Mouse (Mus musculus) cerebellum, adult 18-20 months (tissue): Measurements from ENCODE around the gene Spesp1.

Source experiments
- DNase-seq, 2 experiments: peaks; one replicate each; pipeline ENCODE4 v3.0.0; 2021

Gene Spesp1

GRCm38 (mm10) chr9:62281991-62282390 is at the start of gene Spesp1:
Gene Spesp1, minus strand, starts transcription at chr9:62282208.
- DNase-seq: no peak

DNA sequence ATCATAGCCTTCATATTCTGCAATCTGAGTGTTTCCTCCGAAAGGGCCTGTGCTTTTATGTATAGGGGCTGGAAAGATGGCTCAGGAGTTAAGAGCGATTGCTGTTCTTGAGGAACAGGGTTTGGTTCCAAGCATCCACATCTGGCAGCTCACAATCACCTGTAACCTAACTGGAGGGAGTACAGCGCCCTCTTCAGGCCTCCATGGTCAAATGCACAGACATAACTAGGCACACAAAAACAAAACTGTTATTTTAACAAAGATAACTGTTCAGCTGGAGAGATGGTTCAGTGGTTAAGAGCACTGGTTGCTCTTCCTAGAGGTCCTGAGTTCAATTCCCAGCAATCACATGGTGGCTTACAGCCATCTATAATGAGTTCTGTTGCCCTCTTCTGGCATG is 44.0 kb upstream of the Spesp1 start:
- DNase-seq: no peak

GRCm38 (mm10) chr9:62323816-62324215 is 41.8 kb upstream of the Spesp1 start:
- no peak for DNase-seq

DNA sequence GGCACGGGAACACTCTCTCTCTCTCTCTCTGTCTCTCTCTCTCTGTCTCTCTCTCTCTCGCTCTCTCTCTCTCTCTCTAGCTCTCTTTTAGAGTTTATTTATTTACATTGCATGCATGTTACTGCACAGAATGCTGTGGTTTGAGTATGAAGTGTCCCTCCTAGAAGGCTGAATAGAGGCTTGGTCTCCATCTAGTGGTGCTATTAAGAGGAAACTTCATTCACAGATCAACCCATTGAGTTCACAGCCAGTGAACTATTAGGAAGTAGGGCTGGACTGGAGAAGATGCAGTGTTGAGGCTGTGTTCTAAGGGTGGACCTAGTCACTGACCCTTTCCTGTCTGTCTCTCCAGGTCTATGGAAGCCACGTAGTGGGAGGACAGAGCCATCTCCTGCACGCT is 36.7 kb upstream of the Spesp1 start:
- DNase-seq: no peak

- no peak for DNase-seq
Observed at GRCm38 (mm10) chr9:62315556-62315955, 33.5 kb upstream of the Spesp1 start.

DNA sequence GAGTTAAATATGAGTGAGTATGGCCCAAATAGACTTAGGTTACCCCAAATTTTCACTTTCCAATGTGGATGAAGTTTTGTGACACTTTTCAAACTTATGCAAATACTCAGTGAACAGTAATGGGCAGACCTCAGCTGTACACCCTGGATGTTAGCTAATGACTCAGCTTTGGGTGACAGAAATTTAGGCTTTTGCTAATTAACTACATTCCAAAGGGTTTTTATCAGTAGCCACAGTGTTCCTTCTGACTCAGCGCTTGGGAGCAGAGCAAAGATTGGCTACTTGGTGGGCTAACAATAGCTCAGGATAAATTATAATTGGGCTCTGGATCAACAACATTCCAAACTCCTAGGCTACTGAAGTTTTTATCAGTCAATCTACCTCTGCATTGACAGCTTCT is 14.9 kb upstream of the Spesp1 start:
- no peak for DNase-seq

DNA sequence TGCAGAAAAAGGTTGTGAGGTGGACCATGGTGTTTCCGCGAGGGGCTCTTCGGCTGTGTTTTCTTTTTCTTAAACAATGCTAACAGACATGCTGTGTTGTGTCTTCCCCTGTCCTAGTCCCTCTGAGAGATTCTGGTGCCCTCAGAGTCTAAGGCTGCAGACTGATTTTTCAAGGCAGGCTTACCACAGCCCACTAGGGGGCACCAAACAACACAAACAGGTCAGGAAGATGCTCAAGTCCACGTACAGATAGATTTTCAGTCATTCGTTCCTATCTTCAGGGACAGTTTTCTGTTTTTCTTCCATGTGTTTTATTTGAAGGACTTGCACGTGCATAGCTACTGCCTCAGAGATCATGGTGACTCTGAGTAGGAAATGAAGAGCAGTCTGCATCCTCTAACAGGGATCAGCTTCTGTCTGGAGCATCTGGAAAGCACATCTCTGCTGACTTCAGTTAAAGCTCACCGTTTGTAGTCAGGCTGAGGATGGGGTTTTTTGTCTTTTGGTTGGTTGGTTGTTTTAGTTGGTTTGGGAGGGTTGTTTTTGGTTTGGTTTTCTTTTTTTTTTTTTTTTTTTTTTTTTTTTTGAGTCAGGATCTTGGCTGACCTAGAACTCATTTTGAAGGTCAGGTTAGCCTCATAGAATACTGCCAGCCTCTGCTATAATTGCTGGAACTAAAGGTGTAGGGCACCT is 13.1 kb upstream of the Spesp1 start:
- peak; percentile 83 to 93 for DNase-seq

DNA sequence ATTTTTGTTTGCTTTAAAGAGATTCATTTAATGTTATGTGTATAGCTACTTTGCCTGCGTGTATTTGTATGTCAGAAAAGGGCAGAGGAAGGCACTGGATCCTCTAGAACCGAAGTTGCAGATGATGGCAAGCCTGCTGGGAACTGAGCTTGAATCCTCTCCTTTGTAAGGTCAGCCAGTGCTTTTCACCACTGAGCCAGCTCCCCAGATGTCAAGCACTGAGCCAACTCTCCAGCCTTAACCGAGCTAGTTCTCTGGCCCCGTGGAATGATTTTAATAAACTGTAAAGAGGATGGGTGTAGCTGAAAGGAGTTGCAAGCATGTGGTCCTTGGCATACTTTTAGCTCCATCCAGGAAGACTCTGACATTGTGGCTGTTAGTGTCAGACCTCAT is 5.6 kb upstream of the Spesp1 start:
- no peak for DNase-seq

DNA sequence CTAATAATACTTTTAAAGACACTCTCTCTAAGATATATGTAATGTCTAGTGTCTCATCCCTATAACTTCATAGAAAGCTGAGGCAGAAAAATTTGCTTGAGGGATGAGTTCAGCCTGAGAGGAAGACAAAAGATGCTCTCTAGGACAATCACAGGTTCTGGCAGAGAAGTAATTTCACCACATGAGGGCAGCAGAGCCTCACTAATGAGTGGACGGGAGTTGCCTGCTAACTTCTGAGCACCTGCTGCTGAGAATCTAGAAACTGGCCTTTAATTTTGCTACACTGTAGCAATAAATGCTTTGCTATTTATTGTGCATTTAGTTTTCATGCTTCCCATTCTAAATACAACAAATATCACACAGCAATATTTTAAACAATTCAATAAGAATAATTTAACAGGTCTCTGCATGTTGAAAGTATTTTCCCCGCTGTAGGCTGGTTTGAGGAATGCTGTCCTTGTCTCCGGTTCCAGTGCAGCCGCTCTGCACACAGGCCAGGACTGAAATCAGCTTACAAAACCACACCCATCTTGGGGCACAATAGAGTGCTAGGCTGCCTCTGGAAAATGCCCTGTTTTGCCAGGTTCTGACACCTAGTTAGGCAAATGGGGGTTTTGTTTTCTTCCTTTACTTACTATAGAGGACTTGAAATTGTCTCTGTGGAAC is 5.1 kb upstream of the Spesp1 start:
- DNase-seq: peak; percentile 81 to 85

DNA sequence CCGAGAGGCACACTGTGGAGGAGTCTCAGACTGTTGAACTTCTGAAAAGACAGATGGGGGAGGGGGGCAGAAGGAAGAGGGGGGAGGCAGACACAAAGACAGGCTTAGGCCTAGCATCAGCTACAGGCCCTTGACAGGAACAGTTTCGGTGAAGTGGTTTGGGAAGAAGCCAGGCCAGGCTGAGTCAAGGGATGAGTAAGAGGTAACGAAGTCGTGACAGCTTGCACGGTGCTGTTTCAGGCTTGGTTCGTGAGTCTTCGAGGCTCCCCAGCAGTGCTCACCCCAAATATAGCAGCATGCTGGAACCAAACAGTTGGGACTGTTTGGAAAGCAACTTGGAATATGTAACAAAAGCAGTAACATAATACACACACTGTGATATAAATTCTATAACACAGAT is 2.3 kb upstream of the Spesp1 start:
- peak; percentile 15 to 34 for DNase-seq

- DNase-seq: no peak
Observed at GRCm38 (mm10) chr9:62276899-62277298, 5.1 kb downstream of the Spesp1 start.

DNA sequence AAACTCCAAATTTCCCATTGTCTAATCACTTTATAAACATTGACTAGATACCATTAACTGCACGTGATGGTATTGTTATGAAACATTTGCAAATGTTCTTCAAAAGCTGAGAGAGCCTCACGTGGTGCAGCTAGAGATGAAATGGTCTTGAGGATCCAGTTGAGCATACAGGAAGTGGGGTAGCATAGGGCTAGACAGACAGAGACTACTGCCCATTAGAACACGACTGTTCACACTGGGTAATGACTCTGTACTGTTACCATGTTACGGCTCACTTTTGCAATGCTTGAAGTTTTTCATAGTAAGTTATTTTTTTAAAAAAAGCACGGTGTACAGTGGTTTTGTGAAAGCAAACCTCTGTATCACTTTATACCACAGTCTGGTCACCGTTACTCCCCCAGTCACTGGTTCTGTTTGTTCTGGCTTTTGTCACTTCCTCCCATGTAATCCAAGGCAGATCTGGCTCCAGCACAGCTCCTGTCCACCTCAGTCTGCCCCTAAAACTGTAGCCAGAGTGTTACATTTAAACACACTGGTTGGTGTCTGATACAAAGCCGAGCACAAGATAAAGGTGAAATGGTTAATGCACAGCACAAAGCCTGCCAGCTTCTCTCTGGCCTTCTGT is 11.1 kb downstream of the Spesp1 start:
- DNase-seq: no peak

DNA sequence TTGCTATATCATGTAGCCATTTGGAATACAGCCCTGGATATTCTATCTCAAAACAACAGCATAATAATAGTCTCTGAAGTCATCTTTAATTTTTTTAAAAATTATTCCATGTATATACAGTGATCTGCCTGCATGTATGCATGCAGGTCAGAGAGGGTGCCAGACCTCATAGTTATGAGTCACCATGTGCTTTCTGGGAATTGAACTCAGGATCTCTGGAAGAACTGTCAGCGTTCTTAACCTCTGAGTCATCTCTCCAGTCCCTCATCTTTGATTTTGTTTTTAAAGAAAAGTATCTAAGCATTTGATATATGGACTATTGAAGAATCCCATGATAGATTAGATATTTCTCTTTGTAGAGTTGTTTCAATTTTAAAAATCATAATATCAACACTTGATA is 12.8 kb downstream of the Spesp1 start:
- no peak for DNase-seq

GRCm38 (mm10) chr9:62265278-62265677 is 16.7 kb downstream of the Spesp1 start:
- no peak for DNase-seq

DNA sequence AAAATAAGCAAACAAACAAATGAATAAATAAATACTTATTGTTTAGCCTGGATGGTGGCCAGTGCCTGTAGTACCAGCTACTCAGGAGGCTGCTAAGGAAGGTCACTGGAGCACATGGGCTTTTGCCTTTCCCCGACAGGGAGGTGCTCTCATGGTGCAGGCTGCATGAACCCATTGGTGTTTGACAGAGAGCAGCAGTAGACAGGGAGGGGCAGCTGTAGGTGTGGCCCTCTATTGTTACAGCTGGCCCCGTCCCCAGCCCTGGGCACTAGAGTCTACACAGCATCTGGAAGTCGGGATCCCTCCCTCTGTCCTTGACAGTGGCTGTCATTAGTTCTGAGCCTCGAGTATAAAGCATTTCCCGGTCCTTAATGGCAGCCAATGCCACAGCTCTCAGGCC is 18.4 kb downstream of the Spesp1 start:
- no peak for DNase-seq

GRCm38 (mm10) chr9:62261406-62261805 is 20.6 kb downstream of the Spesp1 start:
- no peak for DNase-seq

- no peak for DNase-seq
Observed at GRCm38 (mm10) chr9:62261006-62261405, 21.0 kb downstream of the Spesp1 start.

DNA sequence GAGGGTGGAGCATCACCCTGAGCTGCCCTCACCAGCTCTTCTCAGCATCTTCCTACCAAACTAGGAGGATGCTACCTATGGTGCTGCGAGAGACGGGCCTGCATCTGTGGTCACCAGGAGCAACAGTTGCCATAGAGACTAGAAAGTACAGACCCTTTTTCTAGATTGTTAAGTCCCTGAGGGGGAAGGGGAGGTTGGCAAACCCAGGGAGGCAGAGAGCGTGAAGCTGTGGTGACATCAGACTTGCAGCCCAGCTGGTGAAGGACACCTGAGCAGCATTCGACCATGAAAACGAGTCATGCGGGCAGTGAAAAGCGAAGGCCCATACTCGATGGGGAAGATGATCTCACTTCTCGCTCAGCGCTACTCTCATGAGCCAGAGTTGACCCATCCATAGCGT is 24.0 kb downstream of the Spesp1 start:
- DNase-seq: no peak

DNA sequence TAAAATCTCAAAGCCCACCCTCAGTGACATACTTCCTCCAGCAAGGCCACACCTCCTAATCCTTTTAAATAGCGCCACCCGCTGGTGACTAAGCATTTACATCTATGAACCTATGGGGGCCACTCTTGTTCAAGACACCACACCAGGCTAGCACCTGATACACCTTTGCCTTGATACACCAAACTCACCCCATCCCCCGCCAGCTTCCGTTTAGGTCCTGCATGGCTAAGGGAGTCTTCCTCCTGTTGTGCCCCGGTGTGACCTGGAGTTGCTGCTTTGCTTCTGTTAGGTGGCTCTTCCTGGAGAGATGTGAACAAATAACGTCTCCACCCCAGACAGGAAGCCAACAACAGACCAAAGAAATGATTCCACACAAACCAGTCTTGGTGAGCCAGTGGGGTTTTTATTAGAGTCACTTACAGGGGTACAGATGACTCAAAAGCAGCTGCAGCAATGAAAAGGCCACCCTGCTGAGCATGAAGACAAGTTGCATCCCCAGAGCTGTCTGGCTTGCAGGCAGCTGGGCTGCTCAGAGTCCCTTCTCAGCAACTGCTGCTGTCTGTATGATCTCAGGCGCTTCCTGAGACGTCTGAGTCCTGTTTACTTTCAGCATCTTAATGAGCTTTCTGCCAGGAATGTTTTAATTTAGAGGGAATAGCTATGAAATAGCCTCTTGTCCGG is 26.0 kb downstream of the Spesp1 start:
- no peak for DNase-seq

- DNase-seq: no peak
Observed at GRCm38 (mm10) chr9:62253736-62254443, 28.1 kb downstream of the Spesp1 start.

DNA sequence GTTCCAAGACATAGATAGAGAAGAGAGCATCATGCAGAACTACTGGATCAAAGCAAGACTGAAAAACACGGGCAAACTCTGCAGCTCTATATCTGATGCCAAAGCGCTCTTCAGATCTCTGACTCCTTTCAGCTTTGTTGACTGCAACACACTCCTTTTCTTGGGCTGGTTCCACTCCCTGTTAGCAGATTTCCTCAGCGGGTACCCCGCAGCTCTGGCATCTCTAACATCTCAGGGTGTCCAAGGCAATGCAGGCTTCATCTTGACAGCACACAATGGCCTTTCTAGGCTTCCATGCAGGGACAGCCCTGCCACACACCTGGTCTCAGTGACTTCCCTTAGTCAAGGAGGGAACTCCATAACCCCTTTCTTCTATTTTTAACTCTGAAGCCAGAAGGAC is 31.7 kb downstream of the Spesp1 start:
- DNase-seq: no peak

DNA sequence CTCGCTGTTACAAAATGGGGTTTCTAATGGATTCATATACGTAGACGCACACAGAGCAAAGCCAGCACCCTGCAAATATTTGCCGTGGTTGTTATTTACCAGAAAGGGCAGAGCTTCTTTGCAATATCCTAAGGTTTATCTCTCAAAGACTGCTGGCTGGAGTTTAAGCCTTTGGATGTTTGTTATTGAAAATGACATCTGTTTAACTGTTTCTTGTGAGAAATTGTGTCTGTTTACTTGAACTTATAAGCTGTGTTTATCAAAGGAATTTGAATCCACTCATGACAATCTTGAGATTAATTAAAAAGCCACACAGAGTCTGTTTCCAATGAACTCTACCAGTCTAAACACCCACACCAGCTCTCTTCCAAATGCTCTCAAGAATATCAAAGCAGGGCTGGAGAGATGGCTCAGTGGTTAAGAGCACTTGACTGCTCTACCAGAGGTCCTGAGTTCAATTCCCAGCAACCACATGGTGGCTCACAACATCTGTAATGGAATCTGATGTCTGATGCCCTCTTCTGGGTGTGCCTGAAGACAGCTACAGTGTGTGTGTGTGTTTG is 35.5 kb downstream of the Spesp1 start:
- no peak for DNase-seq
